Mouse (Mus musculus) cerebellum, adult 2 months (tissue): ENCODE measurements around the gene Sarnp.

ENCODE experiments used
- CTCF ChIP-seq: fragments of 200-500 bp; IDR thresholded peaks from 2 replicates; pipeline ENCODE4 v1.5.1; 2011; ENCODE audit warnings: low read depth, mild to moderate bottlenecking, control low read depth, low read length, moderate library complexity, borderline replicate concordance; ENCODE audit not compliant: insufficient read depth
- POLR2A ChIP-seq: fragments of 200-500 bp; IDR thresholded peaks from 2 replicates; pipeline ENCODE4 v1.6.1; 2011; ENCODE audit warnings: low read length, control low read depth, borderline replicate concordance; ENCODE audit not compliant: insufficient read depth

GRCm38 (mm10) chr10:128840612-128841011 lies 23.5 kb downstream of the Sarnp start:
- no peak for TF ChIP-seq CTCF
- TF ChIP-seq POLR2A, result no peak
